Mouse (Mus musculus): ENCODE results near the gene Pum2. TPM values are rescaled to one million over a fixed set of nuclear protein-coding genes. Genes with fewer than 3 reads are reported as not detected.
A peak's percentile ranks its signal among the peaks of the same experiment; 100 is the strongest.

Pum2 gene
- polyA plus RNA-seq, 1 experiment = 218 TPM

- WGBS = 64% methylated on average over 2 of the region's 2 CpGs
- no peak overlapping the region for H3K27ac ChIP-seq (ENCODE audit: insufficient read depth, low read depth, low read length)
- no peak for TF ChIP-seq POLR2A (IDR thresholded peaks at IDR 0.05; ENCODE audit: insufficient read depth, low read depth, low read length)
- TF ChIP-seq CTCF (IDR thresholded peaks at IDR 0.05; ENCODE audit: insufficient read depth, low read depth, low read length) = no peak
- H3K4me1 ChIP-seq (ENCODE audit: control insufficient read depth, insufficient read depth, low read length) = no peaks in the 10 kb centered on the region
- H3K4me3 ChIP-seq (ENCODE audit: insufficient read depth, low read depth, low read length) = no peak overlapping the region
Measured at GRCm38 (mm10) chr12:8662175-8662574, 11.8 kb upstream of the Pum2 start.

DNA sequence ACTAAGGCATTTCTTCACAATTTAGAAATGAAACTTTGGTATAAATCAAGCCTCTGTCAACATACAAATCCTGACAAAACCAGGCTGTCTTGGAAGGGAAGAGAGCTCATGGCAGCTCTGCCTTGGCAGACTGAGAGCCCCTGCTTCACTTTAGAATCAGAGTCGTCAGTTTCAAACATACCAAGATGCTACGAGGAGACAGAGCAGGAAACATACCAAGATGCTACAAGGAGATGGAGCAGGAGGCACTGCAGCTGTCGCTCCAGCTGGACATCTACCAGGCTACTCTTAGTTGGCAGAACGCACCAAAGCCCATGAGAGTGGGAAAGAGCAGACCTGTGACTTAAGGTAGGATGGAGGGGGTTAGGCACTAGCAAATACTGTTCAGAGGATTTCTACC, 11.2 kb upstream of the Pum2 start:
- TF ChIP-seq POLR2A (IDR thresholded peaks at IDR 0.05; ENCODE audit: insufficient read depth, low read depth, low read length) (no peak), CTCF (IDR thresholded peaks at IDR 0.05; ENCODE audit: insufficient read depth, low read depth, low read length) (no peak)
- H3K4me1 ChIP-seq (ENCODE audit: control insufficient read depth, insufficient read depth, low read length) = no peaks in the 10 kb centered on the region
- WGBS = 88% methylated on average over 4 of the region's 4 CpGs

DNA sequence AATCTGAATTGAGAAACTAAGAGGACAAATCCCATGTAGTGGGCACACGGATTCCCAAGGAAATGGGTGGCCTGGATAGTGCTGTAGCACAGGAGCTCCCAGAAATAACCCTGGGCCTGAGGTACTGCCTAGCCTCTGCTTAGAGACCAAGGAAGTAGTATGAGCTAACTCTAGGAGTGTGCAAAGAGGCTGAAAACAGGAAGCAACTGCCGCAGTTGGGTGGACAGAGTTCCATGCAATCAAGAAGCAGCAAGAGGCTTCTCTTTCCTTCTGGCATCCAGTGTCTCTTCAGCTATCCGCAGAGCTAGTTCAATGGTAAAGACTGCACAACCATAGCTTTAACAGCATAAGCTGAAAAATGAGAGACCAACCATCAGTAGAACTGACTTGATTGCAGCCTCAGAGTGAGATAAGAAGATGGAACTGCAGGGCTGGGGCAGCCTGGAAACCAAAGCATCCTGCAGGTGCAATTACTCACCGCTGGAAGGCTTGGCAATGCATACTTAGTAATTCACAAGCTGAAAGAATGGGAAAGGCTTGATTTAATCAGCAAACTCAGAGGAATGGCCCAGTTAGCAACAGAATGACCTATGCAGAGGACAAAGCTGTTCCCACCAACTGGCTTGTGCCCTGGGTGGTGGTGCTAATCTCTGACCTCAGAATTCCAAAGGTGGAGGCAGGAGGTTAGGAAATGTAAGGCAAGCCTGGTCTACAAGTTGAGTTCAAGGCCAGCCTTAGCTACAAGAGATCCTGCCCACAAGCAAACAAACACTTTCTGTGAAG, 6.3 kb upstream of the Pum2 start:
- no peak overlapping the region for H3K4me3 ChIP-seq (ENCODE audit: insufficient read depth, low read depth, low read length)
- WGBS = 75% methylated on average over 4 of the region's 4 CpGs
- H3K4me1 ChIP-seq (ENCODE audit: control insufficient read depth, insufficient read depth, low read length) = no peaks in the 10 kb centered on the region
- TF ChIP-seq POLR2A (IDR thresholded peaks at IDR 0.05; ENCODE audit: insufficient read depth, low read depth, low read length) (no peak), CTCF (IDR thresholded peaks at IDR 0.05; ENCODE audit: insufficient read depth, low read depth, low read length) (no peak)
- no peak overlapping the region for H3K27ac ChIP-seq (ENCODE audit: insufficient read depth, low read depth, low read length)

More for the DNA sequence above, 11.2 kb upstream of the Pum2 start:
- Histone ChIP-seq H3K4me3 (ENCODE audit: insufficient read depth, low read depth, low read length) (no peak overlapping the region), H3K27ac (ENCODE audit: insufficient read depth, low read depth, low read length) (no peak overlapping the region)

GRCm38 (mm10) chr12:8669421-8669820, 4.5 kb upstream of the Pum2 start:
- H3K27ac ChIP-seq (ENCODE audit: insufficient read depth, low read depth, low read length) = no peak overlapping the region
- H3K4me1 ChIP-seq (ENCODE audit: control insufficient read depth, insufficient read depth, low read length) = no peaks in the 10 kb centered on the region
- 78% methylated on average over 4 of the region's 4 CpGs for WGBS
- no peak overlapping the region for H3K4me3 ChIP-seq (ENCODE audit: insufficient read depth, low read depth, low read length)
- TF ChIP-seq POLR2A (IDR thresholded peaks at IDR 0.05; ENCODE audit: insufficient read depth, low read depth, low read length) (no peak), CTCF (IDR thresholded peaks at IDR 0.05; ENCODE audit: insufficient read depth, low read depth, low read length) (no peak)

- Histone ChIP-seq H3K4me3 (ENCODE audit: insufficient read depth, low read depth, low read length) (no peak overlapping the region), H3K4me1 (ENCODE audit: control insufficient read depth, insufficient read depth, low read length) (no peaks in the 10 kb centered on the region), H3K27ac (ENCODE audit: insufficient read depth, low read depth, low read length) (no peak overlapping the region)
- WGBS = 43% methylated on average over 3 of the region's 3 CpGs
- TF ChIP-seq CTCF (IDR thresholded peaks at IDR 0.05; ENCODE audit: insufficient read depth, low read depth, low read length) (no peak), POLR2A (IDR thresholded peaks at IDR 0.05; ENCODE audit: insufficient read depth, low read depth, low read length) (no peak)
Measured at GRCm38 (mm10) chr12:8669846-8670245, 4.1 kb upstream of the Pum2 start.

DNA sequence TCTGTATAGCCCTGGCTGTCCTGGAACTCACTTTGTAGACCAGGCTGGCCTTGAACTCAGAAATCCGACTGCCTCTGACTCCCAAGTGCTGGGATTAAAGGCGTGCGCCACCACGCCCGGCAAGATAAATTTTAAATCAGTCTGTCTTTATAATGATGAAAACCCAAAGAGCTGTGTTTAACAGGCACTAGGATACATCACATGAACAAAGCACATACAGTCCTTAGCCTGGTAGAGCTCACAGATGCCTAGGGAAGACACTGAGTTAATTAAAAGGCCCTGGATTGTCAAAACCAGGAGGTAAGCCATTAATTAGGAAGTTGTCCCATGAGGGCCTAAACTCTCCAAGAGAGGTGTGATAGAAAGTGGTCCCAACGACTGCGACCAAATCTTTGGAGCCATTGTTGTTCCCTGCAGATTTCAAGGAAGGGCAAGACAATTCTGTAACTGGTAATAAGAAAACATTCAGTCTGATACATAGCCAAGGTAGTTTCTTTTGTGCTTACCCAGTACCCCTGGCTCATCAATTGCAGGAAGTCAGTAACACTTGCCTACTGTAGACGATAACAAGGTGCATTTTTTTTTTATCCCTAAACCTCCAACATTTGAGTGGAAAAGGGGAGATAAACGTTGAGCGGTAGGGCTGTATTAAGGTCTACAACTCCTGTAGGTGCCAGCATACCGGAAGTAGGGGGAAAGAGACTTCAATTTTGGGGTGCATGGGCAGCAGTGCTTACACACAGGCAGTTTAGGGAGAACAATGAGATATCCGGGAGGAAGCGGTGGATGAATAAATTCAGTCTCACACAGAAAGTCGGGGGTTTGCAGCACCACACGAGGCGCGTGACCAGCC, 587 bp upstream of the Pum2 start:
- Histone ChIP-seq H3K4me1 (ENCODE audit: control insufficient read depth, insufficient read depth, low read length) (no peaks in the 10 kb centered on the region), H3K4me3 (ENCODE audit: insufficient read depth, low read depth, low read length) (peak overlapping the region; percentile 63), H3K27ac (ENCODE audit: insufficient read depth, low read depth, low read length) (peak overlapping the region; percentile 76)
- WGBS = 33% methylated on average over 17 of the region's 17 CpGs
- no peak for TF ChIP-seq CTCF (IDR thresholded peaks at IDR 0.05; ENCODE audit: insufficient read depth, low read depth, low read length)
- no peak for TF ChIP-seq POLR2A (IDR thresholded peaks at IDR 0.05; ENCODE audit: insufficient read depth, low read depth, low read length)

DNA sequence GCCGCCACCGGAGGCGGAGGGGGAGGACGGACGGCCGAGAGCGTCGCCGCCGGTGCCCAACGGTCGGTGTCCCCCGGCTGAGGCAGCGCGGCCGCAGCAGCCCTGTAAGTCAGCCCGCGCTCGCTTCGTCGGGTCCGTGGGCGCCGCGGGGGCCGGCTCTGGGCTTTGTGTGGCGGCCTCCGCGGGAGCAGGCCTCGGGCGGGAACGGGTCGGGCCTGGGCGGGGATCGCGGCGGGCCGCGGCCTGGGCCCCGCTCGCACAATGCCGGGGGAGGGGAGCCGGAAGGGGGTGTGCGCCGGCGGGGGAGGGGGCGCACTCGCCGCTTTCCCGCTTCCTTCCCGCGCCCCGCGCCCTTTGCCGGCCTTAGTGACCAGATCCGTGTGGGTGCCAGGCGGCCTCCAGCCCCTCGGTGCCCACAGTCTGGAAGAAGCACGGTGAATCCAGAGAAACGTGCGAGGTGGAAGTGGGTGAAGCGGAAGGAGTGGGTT, 487 bp downstream of the Pum2 start:
- WGBS = 1% methylated on average over 59 of the region's 62 CpGs
- peak overlapping the region; percentile 91 for H3K27ac ChIP-seq (ENCODE audit: insufficient read depth, low read depth, low read length)
- H3K4me3 ChIP-seq (ENCODE audit: insufficient read depth, low read depth, low read length) = peak overlapping the region; percentile 98
- H3K4me1 ChIP-seq (ENCODE audit: control insufficient read depth, insufficient read depth, low read length) = no peaks in the 10 kb centered on the region
- TF ChIP-seq CTCF (IDR thresholded peaks at IDR 0.05; ENCODE audit: insufficient read depth, low read depth, low read length) (no peak), POLR2A (IDR thresholded peaks at IDR 0.05; ENCODE audit: insufficient read depth, low read depth, low read length) (no peak)

DNA sequence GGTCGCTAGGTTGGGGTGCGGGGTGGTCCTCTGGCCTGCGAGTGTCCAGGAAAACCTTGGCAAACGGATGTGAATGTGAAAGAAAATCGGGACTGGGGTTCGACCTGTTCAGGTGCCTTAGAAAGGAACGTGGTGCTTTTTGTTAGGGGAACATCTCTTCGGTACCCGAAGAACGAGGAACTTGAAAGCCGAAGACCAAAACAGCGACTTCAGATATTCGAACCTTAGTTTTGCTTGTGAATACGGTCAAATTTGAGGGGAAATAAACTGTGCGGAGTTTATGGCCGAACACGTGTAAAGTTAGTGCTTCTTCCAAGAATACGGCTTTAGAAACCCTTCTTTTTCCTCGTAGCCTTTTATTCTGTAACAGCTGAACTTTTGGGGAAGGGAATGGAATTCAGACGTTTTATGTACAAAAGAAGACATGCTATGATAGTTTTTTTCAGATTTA, 982 bp downstream of the Pum2 start:
- Histone ChIP-seq H3K4me1 (ENCODE audit: control insufficient read depth, insufficient read depth, low read length) (no peaks in the 10 kb centered on the region), H3K4me3 (ENCODE audit: insufficient read depth, low read depth, low read length) (peak overlapping the region; percentile 98), H3K27ac (ENCODE audit: insufficient read depth, low read depth, low read length) (no peak overlapping the region)
- TF ChIP-seq POLR2A (IDR thresholded peaks at IDR 0.05; ENCODE audit: insufficient read depth, low read depth, low read length) = no peak
- no peak for TF ChIP-seq CTCF (IDR thresholded peaks at IDR 0.05; ENCODE audit: insufficient read depth, low read depth, low read length)
- WGBS = under 1% methylated on average over 20 of the region's 20 CpGs

GRCm38 (mm10) chr12:8675361-8675760, 1.4 kb downstream of the Pum2 start:
- WGBS = under 1% methylated on average over 7 of the region's 7 CpGs
- TF ChIP-seq CTCF (IDR thresholded peaks at IDR 0.05; ENCODE audit: insufficient read depth, low read depth, low read length) = no peak
- no peak for TF ChIP-seq POLR2A (IDR thresholded peaks at IDR 0.05; ENCODE audit: insufficient read depth, low read depth, low read length)
- H3K4me1 ChIP-seq (ENCODE audit: control insufficient read depth, insufficient read depth, low read length) = no peaks in the 10 kb centered on the region
- H3K27ac ChIP-seq (ENCODE audit: insufficient read depth, low read depth, low read length) = no peak overlapping the region
- H3K4me3 ChIP-seq (ENCODE audit: insufficient read depth, low read depth, low read length) = peak overlapping the region; percentile 24; the same call in 1 of the 2 replicates
